Mouse (Mus musculus) heart, postnatal 0 days (tissue): ENCODE measurements around the gene Selenom. TPM values are rescaled to one million over a fixed set of nuclear protein-coding genes. Genes with fewer than 3 reads are reported as not detected.
A peak's percentile ranks its signal among the peaks of the same experiment; 100 is the strongest.

Experiments used
- ATAC-seq: fragments of 200-750 bp; cut with Nextera tagmentation; 2 replicates; pipeline ENCODE4 v1.8.0; 2017; ENCODE audit warnings: low read depth, moderate number of reproducible peaks, moderate library complexity; ENCODE audit not compliant: insufficient read depth
- DNase-seq: peaks from one replicate; pipeline ENCODE4 v3.0.0-alpha.2; 2016; ENCODE audit warnings: low spot score
- H3K27ac ChIP-seq: fragments of 300-500 bp; sonication (generic); 2 replicates; pipeline ENCODE4 v1.5.1; 2014; ENCODE audit warnings: low read depth, mild to moderate bottlenecking
- H3K27me3 ChIP-seq: fragments of 300-500 bp; sonication (generic); 2 replicates; pipeline ENCODE4 v1.6.1; 2014; ENCODE audit warnings: low read length, mixed read lengths; ENCODE audit not compliant: control insufficient read depth, insufficient read depth
- H3K36me3 ChIP-seq: fragments of 300-500 bp; sonication (generic); replicated peaks from 2 replicates; pipeline ENCODE4 v1.6.1; 2014; ENCODE audit warnings: low read length, mixed read lengths; ENCODE audit not compliant: control insufficient read depth, insufficient read depth
- H3K4me1 ChIP-seq: fragments of 300-500 bp; sonication (generic); 2 replicates; pipeline ENCODE4 v1.6.1; 2014; ENCODE audit warnings: antibody characterized with exemption; ENCODE audit not compliant: control insufficient read depth, insufficient read depth
- H3K4me2 ChIP-seq: fragments of 300-500 bp; sonication (generic); 2 replicates; pipeline ENCODE4 v1.6.1; 2014; ENCODE audit warnings: low read depth, mild to moderate bottlenecking, low read length, moderate library complexity
- H3K4me3 ChIP-seq: fragments of 300-500 bp; sonication (generic); 2 replicates; pipeline ENCODE4 v1.5.1; 2014; ENCODE audit warnings: low read depth, low read length
- H3K9ac ChIP-seq: fragments of 300-500 bp; sonication (generic); replicated peaks from 2 replicates; pipeline ENCODE4 v1.6.1; 2014; ENCODE audit warnings: low read depth, low read length, mixed read lengths
- H3K9me3 ChIP-seq: fragments of 300-500 bp; sonication (generic); replicated peaks from 2 replicates; pipeline ENCODE4 v1.6.1; 2016; ENCODE audit warnings: low read length; ENCODE audit not compliant: control insufficient read depth
- CTCF ChIP-seq: IDR thresholded peaks from 2 replicates; pipeline ENCODE4 v1.5.1; 2016; ENCODE audit warnings: antibody characterized with exemption, control low read depth, low read depth
- EP300 ChIP-seq: IDR thresholded peaks from 2 replicates; pipeline ENCODE4 v1.6.1; 2016; ENCODE audit warnings: antibody characterized with exemption, low read depth
- WGBS: fragments of 180-500 bp; shearing (Covaris S2); extraction: QIAGEN DNeasy Blood & Tissue Kit; methylation state at CpG from one replicate; pipeline ENCODE4 v1.1.7; 2014; 5-methylcytosine and 5-hydroxymethylcytosine counted together
- polyA plus RNA-seq: library from polyadenylated mRNA; unstranded; fragments of >200 nt; fragmentation: Nextera tagmentation; extraction: Ambion mirVana; gene quantifications from 2 replicates; pipeline ENCODE4 v1.2.1, GENCODE M21; 2015
- total RNA-seq: library from RNA; depleted of rRNA; stranded (reverse); fragments of >200 nt; gene quantifications from 2 replicates; pipeline ENCODE4 v1.2.3, GENCODE M21; 2014; ENCODE audit warnings: low replicate concordance; rRNA removed

The Selenom gene
- total and polyA plus RNA-seq, 2 experiments from 2014 or later: 129 to 147 TPM

- ATAC-seq (no peak), DNase-seq (no peak)
- TF ChIP-seq CTCF: no peak
- no peak for TF ChIP-seq EP300
- H3K9me3 ChIP-seq: no peaks in the 10 kb centered on the region
- H3K27ac ChIP-seq: no peak overlapping the region
- H3K4me1 ChIP-seq: peaks cover 16% of the 10 kb centered on the region
- no peak overlapping the region for H3K9ac ChIP-seq
- 73% methylated on average over 6 of the region's 6 CpGs for WGBS
- no peaks in the 10 kb centered on the region for H3K27me3 ChIP-seq
- no peaks in the 10 kb centered on the region for H3K36me3 ChIP-seq
- no peak overlapping the region for H3K4me3 ChIP-seq
- H3K4me2 ChIP-seq: no peak overlapping the region
Measured at GRCm38 (mm10) chr11:3563853-3564252, 49.4 kb downstream of the Selenom start.

- Histone ChIP-seq H3K36me3 (no peaks in the 10 kb centered on the region), H3K27ac (peak overlapping the region; percentile 61), H3K27me3 (no peaks in the 10 kb centered on the region), H3K9ac (no peak overlapping the region), H3K4me2 (no peak overlapping the region), H3K4me3 (no peak overlapping the region), H3K9me3 (no peaks in the 10 kb centered on the region), H3K4me1 (peaks cover 16% of the 10 kb centered on the region)
- ATAC-seq (no peak; the same call in 1 of the 2 replicates), DNase-seq (no peak)
- TF ChIP-seq CTCF: no peak
- no peak for TF ChIP-seq EP300
- 30% methylated on average over 7 of the region's 7 CpGs for WGBS
Measured at GRCm38 (mm10) chr11:3564451-3564850, 50.0 kb downstream of the Selenom start.

- 55% methylated on average over 4 of the region's 4 CpGs for WGBS
- ATAC-seq (no peak), DNase-seq (no peak)
- Histone ChIP-seq H3K27ac (no peak overlapping the region), H3K27me3 (no peaks in the 10 kb centered on the region), H3K4me3 (no peak overlapping the region), H3K36me3 (no peaks in the 10 kb centered on the region), H3K4me2 (no peak overlapping the region), H3K9me3 (no peaks in the 10 kb centered on the region), H3K9ac (no peak overlapping the region), H3K4me1 (peaks cover 16% of the 10 kb centered on the region)
- TF ChIP-seq EP300 (no peak), CTCF (no peak)
Measured at GRCm38 (mm10) chr11:3566018-3566417, 51.5 kb downstream of the Selenom start.

Other genes starting within 250 kb of the Selenom start
- gene Drg1, start 248.3 kb upstream of the Selenom start, total RNA-seq: 52.8 and 55.1 TPM in 2 replicates
- gene Drg1, start 248.3 kb upstream of the Selenom start, polyA plus RNA-seq: 128 and 134 TPM in 2 replicates
- gene Patz1, start 225.8 kb upstream of the Selenom start, total RNA-seq: 35.6 and 56.8 TPM in 2 replicates
- 13.1 and 14.0 TPM in 2 replicates for gene Patz1, start 225.8 kb upstream of the Selenom start, polyA plus RNA-seq
- 22.3 and 57.6 TPM in 2 replicates for gene Pik3ip1, start 184.3 kb upstream of the Selenom start, total RNA-seq
- gene Pik3ip1, start 184.3 kb upstream of the Selenom start, polyA plus RNA-seq: 44.7 and 65.9 TPM in 2 replicates
- 38.3 and 55.1 TPM in 2 replicates for gene Limk2, start 105.5 kb upstream of the Selenom start, total RNA-seq
- gene Limk2, start 105.5 kb upstream of the Selenom start, polyA plus RNA-seq: 31.0 and 32.8 TPM in 2 replicates
- 41.2 and 82.6 TPM in 2 replicates for gene Rnf185, start 62.3 kb upstream of the Selenom start, total RNA-seq
- gene Rnf185, start 62.3 kb upstream of the Selenom start, polyA plus RNA-seq: 22.9 and 23.6 TPM in 2 replicates
- gene Pla2g3, start 26.4 kb upstream of the Selenom start, total RNA-seq: 0.08 and 0.19 TPM in 2 replicates
- gene Pla2g3, start 26.4 kb upstream of the Selenom start, polyA plus RNA-seq: 0.10 and 0.11 TPM in 2 replicates
- 7.1 and 9.4 TPM in 2 replicates for gene Inpp5j, start 9.9 kb upstream of the Selenom start, total RNA-seq
- gene Inpp5j, start 9.9 kb upstream of the Selenom start, polyA plus RNA-seq: 12.4 and 12.8 TPM in 2 replicates
- gene Smtn, start 25.9 kb downstream of the Selenom start, total RNA-seq: 74.5 and 94.2 TPM in 2 replicates
- gene Smtn, start 25.9 kb downstream of the Selenom start, polyA plus RNA-seq: 86.3 and 104 TPM in 2 replicates
- 12.8 and 21.3 TPM in 2 replicates for gene Morc2a, start 134.5 kb downstream of the Selenom start, total RNA-seq
- gene Morc2a, start 134.5 kb downstream of the Selenom start, polyA plus RNA-seq: 7.9 and 9.5 TPM in 2 replicates